Mouse (Mus musculus) kidney, postnatal 4 days (tissue): ENCODE data around the gene Cacna1d.

Experiments
- DNase-seq, 2 experiments: peaks; one replicate each; pipeline ENCODE4 v3.0.0; 2021; ENCODE audit warnings: mixed read lengths in 2 of 2

Cacna1d gene

DNA sequence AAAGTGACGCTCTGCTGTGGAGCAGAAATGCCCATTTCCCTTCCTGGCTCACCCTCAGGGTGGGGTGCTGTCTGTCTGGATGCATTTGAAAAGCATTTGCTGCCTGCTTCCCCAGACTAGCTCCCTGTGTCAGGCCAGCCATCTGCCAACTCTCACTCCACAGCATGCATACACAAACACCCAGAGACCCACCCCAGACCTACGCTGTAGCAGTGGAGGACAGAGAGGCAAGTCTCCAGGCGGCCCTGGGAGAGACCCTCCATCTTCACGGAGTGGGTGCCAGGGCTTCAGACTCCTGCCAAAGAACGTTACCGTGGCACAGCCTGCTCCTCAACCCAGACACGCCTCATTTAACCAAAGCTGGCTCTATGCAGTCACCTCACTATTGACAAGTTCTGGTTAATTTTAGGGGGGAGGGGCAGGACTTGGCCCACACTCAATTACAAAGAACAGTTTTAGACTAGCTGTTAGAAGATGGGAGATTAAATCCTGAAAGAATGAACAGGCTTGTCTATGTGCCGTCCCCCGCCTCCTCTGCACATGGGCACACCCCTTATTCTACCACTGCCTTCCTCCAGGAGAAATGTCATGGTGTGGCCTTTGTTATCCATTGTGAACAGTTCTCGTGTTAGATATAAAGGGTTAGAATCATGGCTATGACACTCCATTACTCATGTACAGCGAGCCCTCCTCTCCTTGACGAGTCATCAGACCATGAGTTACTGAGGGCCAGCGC is 435.1 kb downstream of the Cacna1d start:
- peak in 1 of 2 experiments; percentile 33 for DNase-seq

DNA sequence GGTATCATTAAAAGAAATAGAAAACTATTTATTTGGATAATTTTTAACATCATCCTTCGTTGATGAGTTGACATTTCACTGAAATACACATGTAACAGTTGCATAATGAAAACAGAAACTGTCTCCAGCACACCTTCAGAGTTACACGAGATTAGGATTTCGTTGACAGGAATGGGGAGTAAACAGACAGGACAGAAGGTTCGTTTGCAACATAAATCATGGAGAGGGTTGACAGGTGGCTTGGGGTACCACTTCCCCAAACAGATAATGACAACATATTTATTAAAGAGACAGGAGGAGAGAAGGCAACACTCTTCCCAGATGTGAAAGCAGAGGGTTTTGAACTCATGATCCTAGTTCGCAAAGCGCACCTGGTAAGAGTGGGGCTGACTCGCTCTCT is 436.3 kb downstream of the Cacna1d start:
- no peak for DNase-seq

DNA sequence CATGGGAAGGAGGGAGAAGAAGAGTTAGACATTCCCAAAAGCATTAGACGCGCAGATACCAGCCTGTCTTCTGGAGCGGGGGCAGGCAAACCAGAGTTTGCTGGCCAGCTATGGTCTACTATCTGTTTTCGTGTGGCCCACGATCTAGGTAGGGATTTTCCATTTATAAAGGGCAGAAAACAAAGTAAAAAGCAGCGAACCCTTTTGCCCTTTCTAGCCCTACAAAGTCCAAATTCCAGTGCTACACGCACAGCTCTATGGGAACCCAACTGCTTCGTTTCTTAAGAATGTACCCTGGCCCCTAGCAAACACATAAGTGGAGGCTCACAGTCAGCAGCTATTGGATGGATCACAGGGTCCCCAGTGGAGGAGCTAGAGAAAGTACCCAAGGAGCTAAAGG is 441.0 kb downstream of the Cacna1d start:
- no peak for DNase-seq

DNA sequence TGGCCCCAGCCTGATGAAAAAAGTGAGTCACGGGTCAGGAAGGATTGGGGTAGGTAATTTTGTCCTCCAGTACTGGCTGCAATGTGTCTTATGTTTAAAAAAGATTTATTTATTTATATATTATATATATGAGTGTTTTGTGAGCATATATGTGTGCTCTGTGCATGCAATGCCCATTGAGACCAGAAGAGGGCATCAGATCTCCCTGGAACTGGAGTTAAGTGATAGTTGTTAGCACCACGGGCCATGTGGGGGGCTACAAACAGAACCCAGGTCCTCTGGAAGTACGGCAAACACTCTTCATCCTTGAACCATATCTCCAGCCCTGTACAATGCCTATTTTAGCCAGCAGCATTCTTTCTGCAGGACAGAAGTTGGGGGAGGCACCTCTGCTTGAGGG is 443.2 kb downstream of the Cacna1d start:
- DNase-seq = no peak

DNA sequence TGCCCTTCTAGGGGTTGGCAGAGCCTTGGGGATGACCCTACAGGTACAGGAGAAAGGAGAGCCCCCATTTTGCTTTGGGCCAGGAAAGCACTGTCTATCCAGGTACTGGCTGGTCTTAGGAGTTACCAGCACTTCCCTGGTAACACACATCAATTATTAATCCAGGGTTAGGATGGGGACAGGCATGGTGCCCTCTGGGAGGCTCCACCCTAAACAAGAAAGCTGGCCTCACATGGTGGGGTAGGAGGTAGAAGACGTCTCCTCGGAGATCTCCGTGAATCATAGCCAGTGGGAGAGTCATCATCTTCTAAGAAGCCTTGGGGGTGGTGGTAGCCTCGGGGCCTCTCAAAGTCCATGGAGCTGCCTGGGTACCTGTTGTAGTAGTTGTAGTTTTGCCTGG is 444.3 kb downstream of the Cacna1d start:
- no peak for DNase-seq

DNA sequence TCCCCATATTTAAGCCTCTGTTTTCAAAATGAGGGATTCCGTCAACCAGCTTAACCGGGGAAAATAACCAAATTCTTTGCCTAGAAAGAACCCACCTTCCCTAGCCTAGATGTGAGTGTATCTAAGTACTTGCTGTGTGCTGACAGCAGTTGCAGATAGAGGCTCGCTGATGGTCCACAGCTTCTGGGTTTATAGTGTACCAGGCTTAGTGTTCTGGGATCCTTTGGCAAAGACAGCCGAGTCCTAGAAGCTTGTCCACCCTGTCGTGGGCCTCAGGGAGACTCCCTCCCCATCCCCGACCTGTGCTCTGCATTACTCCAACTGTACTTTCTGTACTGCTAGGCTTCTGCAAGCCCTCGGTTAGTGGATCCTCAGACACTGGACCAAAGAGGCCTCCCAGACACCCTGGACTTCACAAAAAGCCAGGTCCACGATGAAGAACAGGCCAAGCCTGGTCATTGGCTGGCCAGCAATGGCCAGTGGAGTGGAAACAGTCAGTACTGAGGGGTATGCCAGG is 445.5 kb downstream of the Cacna1d start:
- DNase-seq = no peak

DNA sequence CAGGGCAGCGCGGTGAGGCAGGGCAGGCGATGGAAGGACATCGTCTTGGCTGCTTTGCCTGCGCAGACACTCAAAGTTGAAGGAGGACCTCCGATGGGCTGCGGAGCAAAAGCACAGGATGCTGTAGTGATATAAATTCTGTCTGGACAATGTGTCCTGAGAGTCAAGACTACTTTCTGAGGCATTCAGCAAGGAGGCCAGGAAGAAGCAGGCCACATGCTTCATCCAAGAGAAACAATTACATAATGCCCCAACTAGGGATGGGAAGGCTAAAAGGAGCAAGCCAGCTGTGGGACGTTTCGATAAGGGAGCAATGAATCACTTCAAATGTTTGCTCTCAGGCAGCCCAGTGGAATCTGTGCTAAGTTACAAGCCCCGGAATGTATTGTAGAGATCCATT is 446.0 kb downstream of the Cacna1d start:
- peak; percentile 30 to 40 for DNase-seq

DNA sequence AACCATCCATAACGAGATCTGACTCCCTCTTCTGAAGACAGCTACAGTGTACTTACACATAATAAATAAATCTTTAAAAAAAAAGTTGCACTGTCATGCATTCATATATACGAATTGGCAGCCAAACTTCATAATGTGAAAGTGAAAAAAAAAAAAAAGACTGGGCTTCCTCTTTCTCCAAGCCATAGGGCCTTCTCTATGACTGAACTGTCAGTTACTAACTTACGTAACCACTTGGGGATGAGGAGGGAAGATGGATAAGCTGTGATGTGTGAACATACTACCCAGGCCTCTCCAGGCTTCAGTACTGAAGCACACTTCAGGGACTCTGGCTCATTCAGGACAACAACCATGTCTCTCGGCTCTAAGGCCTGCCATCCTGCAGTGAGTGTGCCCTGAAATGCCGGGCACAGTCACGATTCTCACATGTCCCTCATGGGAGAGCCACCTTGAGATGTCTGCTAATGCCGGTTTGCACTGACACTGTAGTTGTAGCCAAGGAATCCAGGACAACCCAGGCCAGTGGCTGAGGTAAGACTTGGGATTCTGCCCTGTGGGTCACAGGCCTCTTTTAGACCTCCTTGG is 447.8 kb downstream of the Cacna1d start:
- no peak for DNase-seq

DNA sequence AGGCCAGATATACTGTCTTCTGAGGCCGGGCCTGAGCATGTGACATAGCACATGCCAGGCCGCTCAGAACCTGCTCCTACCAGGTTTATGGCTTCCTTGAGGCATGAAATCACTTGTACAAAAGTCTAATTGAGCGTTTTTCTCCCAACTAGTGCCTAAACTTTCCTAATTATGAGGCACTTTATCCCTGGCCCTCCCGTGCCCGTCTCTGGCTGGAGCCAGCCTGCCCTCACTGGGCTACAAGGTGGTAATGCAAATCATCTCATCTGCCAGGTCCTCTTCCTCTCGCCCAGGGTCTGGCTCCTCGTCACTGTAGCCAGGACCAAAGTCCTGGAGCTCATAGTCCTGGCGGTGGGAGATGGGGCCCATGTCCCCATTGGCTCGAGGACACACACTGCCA is 449.4 kb downstream of the Cacna1d start:
- no peak for DNase-seq

DNA sequence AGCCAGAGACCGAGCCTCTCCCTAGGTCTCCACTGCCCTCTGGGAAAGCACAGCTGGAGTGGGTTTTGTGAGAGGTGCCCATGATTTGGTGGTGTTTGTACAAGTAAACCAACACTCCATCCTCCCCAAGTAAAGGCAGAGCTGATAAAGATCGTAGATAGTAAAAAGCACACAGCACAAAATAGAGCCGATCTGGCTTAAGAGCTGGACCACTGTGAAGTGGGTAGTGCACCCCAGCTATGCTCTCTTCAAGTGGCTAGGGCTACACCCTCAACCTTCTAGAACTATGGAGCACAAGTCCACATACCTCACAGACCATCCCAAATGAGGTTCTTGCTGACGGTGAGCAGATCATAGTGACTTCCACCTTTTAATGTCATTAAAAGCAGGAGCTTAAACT is 451.8 kb downstream of the Cacna1d start:
- no peak for DNase-seq

DNA sequence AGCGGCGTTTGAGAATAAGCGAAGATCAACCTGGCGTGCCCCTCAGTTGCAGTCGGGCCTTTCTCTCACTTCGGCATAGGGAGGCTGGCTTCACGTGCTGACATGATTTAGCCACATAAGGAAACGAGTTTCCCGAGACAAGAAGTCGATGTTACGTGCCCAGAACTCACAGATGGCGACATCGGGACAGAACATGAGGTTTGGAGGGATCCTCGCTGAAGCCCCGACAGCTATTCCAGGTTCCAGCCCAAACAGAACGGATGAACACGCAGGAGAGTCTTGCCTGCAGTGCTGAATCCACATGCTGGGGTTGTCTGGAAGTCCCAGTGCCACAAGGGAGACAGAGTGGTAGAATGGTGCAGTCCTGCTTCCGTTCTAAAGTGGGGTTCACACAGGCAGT is 452.8 kb downstream of the Cacna1d start:
- DNase-seq = no peak

DNA sequence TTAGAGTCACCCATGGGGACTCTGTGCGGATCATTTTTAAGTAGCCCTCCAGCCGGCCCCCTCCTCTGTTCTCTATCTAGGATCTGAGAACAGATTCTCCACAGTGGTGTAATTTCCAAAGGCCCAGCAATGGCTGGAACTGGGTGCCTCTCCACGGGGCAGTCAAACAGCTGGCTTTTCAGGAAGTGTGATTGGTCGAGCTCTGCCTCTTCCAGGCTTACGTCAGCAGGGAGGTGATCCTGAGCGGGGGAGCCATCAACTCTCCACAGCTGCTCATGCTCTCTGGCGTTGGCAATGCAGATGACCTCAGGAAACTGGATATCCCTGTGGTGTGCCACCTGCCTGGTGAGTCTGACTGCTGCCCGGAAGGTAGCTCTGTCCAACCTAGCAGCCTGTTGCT is 457.9 kb downstream of the Cacna1d start:
- DNase-seq = no peak

DNA sequence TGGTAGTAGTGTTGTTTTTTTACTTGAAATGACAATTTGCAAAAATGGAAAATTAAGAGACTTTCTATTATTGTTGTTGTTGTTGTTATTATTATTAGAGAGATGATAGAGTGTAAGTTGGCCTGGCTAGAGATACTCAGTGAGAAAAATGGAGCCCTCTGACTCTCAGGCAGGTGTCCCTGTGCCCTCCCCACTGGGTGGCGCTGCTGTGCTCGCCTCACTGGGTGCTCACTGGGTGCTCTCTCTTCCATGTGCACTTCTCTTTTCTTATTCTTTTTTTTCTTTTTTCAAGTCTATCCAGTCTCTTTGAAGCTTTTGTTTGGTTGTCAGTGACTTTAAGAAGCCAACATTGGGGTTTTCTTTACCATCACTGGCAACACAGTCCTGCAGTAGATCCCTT is 463.9 kb downstream of the Cacna1d start:
- peak; percentile 50 to 59 for DNase-seq

DNA sequence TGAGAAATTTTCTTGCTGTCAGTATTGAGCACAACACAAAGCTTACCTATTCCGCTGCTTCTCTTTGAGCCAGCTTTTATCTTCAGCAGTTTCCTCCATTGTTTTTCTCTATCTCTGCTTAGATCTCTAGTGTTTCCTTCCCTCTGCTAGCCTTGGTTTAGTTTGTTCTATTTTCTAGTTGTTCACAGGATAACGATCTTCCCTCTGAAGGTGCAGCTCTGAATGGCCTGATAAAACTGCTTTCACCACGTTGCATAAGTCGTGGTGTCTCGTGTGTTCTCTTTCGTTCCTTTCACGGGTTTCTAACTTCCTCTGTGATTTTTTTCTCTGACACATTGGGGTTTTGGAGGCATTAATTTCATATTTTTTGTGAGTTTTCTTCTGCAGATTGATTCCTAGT is 466.9 kb downstream of the Cacna1d start:
- no peak for DNase-seq

DNA sequence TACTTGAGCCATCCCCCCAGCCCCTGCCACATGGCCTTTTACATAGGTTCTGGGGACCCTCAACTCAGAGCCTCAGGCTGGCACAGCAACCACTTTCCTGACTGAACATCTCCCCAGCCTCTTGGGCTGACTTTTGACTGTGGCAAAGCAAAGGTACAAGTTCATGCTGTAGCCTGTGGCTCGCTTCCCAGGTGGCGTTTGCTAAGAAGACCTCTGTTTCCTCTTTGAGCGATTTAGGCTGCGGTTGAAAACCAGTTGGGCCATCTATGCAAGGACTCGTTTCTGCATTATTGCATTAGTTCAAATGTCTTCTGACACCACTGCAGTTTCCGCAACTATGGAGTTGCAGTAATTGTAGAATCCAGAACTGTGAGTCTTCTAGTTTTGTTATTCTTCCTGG is 468.8 kb downstream of the Cacna1d start:
- no peak for DNase-seq

DNA sequence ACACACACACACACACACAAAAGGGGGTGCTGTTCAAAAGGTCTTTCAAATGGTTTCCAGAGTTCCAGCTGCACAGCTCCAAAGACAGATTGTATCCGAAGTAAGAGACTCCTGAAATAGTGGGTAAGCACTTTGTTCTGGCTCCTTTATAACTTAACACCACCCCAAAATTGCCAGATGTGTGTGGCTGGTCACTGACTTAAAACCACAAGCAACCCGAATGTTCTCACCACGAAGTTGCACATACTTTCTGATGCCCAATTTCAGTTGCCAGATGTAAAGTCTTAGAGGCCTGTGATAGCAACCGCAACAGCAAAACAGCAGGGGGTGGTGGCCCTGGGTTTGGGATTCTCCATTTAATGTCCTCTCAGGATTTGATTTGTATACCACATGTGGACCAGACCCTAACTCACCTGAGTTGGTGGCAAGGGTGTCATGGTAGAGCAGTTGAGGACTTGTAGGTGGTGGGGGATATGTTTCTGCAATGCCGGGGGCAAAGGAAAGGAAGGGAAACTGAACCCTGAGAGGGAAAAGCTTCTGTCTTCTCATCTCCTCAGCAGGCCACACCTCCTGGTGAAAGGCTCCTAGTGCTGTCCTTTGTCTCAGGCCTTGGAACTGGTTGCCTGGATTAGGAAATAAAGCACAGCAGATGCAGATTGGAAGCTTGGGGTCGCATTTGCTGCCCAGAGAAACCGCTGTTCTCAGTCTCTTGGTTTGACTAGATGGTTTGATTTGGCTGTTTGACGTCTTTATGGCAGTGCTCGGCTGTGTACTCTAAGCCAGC is 471.3 kb downstream of the Cacna1d start:
- DNase-seq = no peak

DNA sequence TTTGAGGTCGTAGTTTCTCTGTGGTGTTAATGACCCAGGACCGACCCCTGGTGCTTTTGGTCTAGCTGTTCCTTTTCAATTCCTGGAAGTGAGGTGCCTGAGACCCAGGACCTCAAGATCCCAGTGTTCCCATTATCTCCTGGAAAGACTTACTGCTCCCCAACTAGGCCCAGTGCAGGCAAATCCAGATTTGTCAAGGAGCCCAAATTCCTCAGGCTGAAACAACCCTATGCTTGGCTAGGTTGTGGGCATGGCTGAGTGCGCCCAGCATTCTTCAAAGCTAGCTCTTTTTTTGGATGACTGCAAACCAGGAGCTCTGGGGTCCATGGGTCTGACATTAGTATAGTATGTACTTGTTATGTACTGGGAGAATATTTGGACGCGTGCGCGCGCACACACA is 471.9 kb downstream of the Cacna1d start:
- DNase-seq = peak; percentile 24 to 48

DNA sequence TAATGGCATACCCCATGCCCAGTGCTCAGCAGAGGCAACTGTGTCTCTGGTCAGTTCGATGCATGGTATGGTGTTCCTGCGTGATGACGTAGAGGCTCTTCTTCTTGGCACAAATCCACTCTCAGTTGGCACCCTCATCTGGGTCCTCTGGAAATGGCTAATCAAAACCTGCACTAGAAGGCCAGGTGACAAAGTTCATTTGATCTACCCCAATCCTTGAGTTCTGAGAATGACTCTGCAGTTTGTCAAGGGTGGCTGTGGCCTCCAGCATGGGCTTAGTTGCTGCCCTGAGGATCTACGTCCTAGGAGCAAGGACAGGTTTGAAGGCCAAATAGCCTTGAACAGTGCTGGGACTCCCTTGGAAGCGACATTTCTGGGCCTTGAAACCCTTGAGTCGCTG is 472.4 kb downstream of the Cacna1d start:
- DNase-seq = no peak

DNA sequence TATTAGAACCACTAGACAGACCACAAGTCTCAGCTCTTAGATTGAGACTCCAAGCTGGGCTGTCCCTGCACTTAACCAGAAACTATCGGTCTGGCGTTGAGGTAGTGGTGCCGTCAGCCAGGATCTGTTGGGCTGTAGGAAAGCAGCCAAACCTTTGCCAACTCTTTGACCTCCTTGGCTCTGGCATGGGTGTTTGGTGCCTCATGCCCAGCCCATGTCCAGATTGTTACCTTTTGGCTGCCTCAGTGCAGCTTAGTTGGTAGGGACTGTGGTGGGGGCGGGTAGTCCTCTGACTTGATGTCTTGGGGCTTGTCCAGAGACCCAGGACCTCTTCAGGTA is 472.8 kb downstream of the Cacna1d start:
- no peak for DNase-seq

DNA sequence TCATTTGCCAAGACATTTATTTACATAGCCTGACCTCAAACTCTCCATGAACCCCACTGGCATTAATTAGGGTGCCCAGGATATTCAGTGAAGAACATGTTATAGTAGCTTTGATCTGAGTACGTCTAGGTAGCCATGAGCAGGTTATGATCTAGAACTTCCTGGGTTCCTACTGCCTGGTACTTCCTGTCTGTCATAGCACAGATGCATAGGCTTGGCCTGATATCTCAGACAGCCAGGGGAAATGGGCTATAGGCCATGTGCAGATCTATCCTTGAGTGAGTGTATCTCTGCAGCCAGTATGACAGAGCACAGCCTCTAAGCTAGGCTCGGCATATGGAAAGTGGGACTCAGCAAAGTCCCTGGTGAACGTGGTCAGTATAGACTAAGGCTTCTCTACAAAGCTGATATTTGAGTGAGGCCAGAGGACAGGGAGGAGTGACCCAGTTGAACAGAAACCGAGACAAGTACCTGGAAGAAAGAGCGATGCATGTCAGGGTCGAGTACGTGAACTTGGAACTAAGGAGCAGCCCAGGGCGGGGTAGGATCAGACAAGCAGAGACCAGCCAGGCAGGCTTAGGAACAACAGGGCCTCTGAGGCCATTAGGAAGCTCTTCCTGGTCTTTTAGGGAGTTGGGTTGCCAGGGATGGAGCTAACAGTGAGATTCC is 473.3 kb downstream of the Cacna1d start:
- no peak for DNase-seq

DNA sequence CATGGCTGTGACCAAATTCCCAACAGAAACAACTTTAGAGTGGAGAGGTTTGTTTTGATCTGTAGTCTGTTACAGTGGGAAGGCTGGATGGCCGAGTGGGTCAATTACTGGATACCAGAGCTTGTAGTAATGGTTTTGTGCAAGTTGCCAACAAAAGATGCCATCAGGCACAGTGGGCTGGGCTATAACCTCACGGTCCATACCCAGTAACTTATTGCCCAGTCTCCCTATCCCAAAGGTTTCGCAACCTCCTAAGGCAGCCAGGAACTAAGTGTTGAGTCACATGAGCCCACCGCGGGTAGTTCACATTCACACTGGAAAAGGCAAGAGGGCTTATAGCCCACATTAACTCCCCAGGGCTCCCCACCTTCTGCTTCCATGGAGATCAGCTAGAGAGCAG is 474.6 kb downstream of the Cacna1d start:
- DNase-seq = no peak

DNA sequence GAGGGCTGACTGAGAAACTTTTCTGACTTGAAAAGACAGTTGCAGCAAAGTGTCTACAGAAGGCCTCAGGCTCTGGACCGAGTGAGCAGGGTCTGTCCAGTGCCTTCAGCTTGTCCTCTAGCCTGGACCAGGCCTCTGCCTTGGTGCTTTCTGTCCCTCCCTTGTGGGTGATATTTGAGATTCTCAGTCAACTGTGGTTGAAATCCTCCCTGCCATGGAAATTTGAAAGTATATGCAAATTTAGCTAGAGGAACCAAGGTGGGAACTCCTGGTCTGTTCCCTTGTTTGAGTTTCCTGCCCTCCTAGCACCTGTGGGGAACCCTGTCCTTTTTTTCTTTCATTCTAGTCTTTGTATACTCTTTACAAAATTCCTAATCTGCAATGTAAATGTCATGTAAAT is 476.2 kb downstream of the Cacna1d start:
- no peak for DNase-seq

DNA sequence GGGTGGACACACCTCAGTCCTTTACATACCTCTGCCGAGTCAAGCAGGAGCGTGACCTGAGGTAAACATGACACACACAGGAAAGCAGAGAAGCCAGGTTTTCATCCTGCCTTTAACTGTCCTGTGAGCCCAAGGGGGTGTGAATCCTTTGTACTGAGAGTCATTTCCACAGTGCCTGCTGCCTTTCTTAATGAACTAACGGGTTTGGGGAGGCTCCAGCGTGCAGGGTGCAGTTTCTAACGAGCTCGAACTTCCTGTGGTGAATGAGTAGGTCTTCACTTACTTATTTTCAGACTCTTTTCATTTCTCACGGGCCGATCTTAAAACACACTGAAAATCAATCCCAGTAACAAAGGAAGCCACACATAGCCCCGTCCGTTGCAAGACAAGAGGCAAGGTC is 476.8 kb downstream of the Cacna1d start:
- DNase-seq = no peak
